Mouse (Mus musculus) kidney, postnatal 0 days (tissue): ENCODE results near the gene Ccsap. TPM values are rescaled to one million over a fixed set of nuclear protein-coding genes. Genes with fewer than 3 reads are reported as not detected.

Experiments used
- ATAC-seq: fragments of 200-750 bp; cut with Nextera tagmentation; replicated peaks from 2 replicates; pipeline ENCODE4 v1.8.0; 2017; ENCODE audit warnings: low read depth, moderate number of reproducible peaks, moderate TSS enrichment, moderate library complexity; ENCODE audit not compliant: low FRiP score
- DNase-seq: peaks from one replicate; pipeline ENCODE4 v3.0.0-alpha.2; 2016; ENCODE audit warnings: low spot score
- H3K27ac ChIP-seq: fragments of 300-500 bp; sonication (generic); 2 replicates; pipeline ENCODE4 v1.5.1; 2014; ENCODE audit warnings: mild to moderate bottlenecking
- H3K27me3 ChIP-seq: fragments of 300-500 bp; sonication (generic); 2 replicates; pipeline ENCODE4 v1.6.1; 2014; ENCODE audit warnings: low read length, mixed read lengths; ENCODE audit not compliant: insufficient read depth
- H3K36me3 ChIP-seq: fragments of 300-500 bp; sonication (generic); 2 replicates; pipeline ENCODE4 v1.6.1; 2014; ENCODE audit warnings: low read length, mixed read lengths; ENCODE audit not compliant: insufficient read depth
- H3K4me1 ChIP-seq: fragments of 300-500 bp; sonication (generic); replicated peaks from 2 replicates; pipeline ENCODE4 v1.6.1; 2014; ENCODE audit warnings: antibody characterized with exemption, low read length, mixed read lengths; ENCODE audit not compliant: insufficient read depth
- H3K4me2 ChIP-seq: fragments of 300-500 bp; sonication (generic); 2 replicates; pipeline ENCODE4 v1.6.1; 2014; ENCODE audit warnings: mild to moderate bottlenecking, low read length, moderate library complexity, mixed read lengths
- H3K4me3 ChIP-seq: fragments of 300-500 bp; sonication (generic); replicated peaks from 2 replicates; pipeline ENCODE4 v1.5.1; 2014; ENCODE audit warnings: low read depth, low read length
- H3K9ac ChIP-seq: fragments of 300-500 bp; sonication (generic); 2 replicates; pipeline ENCODE4 v1.6.1; 2014; ENCODE audit warnings: low read depth, low read length
- H3K9me3 ChIP-seq: fragments of 300-500 bp; sonication (generic); replicated peaks from 2 replicates; pipeline ENCODE4 v1.6.1; 2016; ENCODE audit warnings: low read length, inconsistent platforms, mixed read lengths
- CTCF ChIP-seq: IDR thresholded peaks from 2 replicates; pipeline ENCODE4 v1.5.1; 2016; ENCODE audit warnings: antibody characterized with exemption, low read depth, mild to moderate bottlenecking, moderate library complexity
- WGBS: fragments of 180-500 bp; shearing (Covaris S2); extraction: QIAGEN DNeasy Blood & Tissue Kit; methylation state at CpG from one replicate; pipeline ENCODE4 v1.1.7; 2014; 5-methylcytosine and 5-hydroxymethylcytosine counted together
- polyA plus RNA-seq: library from polyadenylated mRNA; unstranded; fragments of >200 nt; fragmentation: Nextera tagmentation; extraction: Ambion mirVana; gene quantifications from 2 replicates; pipeline ENCODE4 v1.2.1, GENCODE M21; 2015

The Ccsap gene
- polyA plus RNA-seq, 1 experiment from 2014 or later = 1.8 TPM

DNA sequence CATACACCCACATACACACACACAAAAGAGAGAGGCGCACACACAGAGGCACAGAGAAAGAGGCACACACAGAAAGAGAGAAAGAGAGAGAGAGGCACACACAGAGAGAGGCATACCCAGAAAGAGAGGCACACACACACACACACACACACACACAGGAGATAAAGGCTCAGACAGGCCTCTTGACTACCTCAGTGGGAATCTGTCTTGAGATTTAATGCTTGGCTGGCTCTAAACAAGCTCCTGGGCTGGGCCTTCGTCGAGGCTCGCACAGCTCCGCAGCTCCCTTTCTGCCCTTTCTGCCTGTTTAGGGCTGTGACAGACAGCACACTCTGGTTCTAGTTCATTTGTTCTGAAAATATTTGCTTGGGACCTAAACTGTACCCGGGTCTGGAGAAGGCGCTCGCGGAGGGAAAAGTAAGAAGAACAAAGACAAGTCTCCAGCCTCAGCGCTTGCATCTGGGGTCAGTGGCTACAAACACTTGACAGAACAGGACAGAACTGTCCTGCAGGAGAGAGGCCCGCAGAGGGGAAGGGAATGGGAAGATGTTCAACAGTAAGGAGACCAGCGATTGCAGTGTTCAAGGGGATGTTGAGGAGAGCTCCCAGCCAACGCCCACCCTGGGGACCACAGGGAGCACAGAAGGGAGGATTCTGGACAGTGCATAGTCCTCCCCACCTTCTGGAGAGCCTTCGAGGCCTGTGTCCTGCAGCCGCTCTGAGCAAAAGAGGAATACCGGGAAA is 68.7 kb downstream of the Ccsap start:
- ATAC-seq (no peak), DNase-seq (peak; percentile 18)
- Histone ChIP-seq H3K4me2 (no peak overlapping the region), H3K9ac (no peak overlapping the region), H3K27me3 (no peaks in the 10 kb centered on the region), H3K27ac (0 out of 2 replicates have a peak overlapping the region, but pooled peaks have one; percentile 13), H3K4me3 (no peak overlapping the region), H3K9me3 (no peaks in the 10 kb centered on the region), H3K4me1 (0 out of 2 replicates have a peak, but pooled peaks cover 4% of the 10 kb centered on the region), H3K36me3 (no peaks in the 10 kb centered on the region)
- no peak for TF ChIP-seq CTCF
- WGBS = 45% methylated on average over 16 of the region's 16 CpGs

Other genes with a start within 250 kb of the Ccsap start
- gene Rhou, start 206.3 kb downstream of the Ccsap start, polyA plus RNA-seq = 4.3 and 4.9 TPM in 2 replicates
- 58.2 and 62.3 TPM in 2 replicates for gene Rab4a, start 54.2 kb downstream of the Ccsap start, polyA plus RNA-seq
- 1.8 and 2.4 TPM in 2 replicates for gene Acta1, start 34.5 kb upstream of the Ccsap start, polyA plus RNA-seq
- 19.0 and 21.3 TPM in 2 replicates for gene Nup133, start 89.1 kb upstream of the Ccsap start, polyA plus RNA-seq
- 14.4 and 15.5 TPM in 2 replicates for gene Abcb10, start 122.9 kb upstream of the Ccsap start, polyA plus RNA-seq
- gene Taf5l, start 161.2 kb upstream of the Ccsap start, polyA plus RNA-seq = 30.0 and 32.5 TPM in 2 replicates
- 2.0 and 2.2 TPM in 2 replicates for gene Urb2, start 161.3 kb upstream of the Ccsap start, polyA plus RNA-seq